Comparison of ENCODE assay signal across 1 mouse cellular context in genomic region chr1:182142725-182143124, GRCm38 (mm10).
TF ChIP-seq lines count a peak whose summit lies in the region.

No protein-coding gene starts in this region.

TF ChIP-seq in CH12.LX, 34 proteins besides CTCF, POLR2A, EP300 and RAD21 (continued from another document):
- TF ChIP-seq TCF12 (IDR thresholded peaks at IDR 0.05; ENCODE audit: low read depth, low read length) (no peak), SIN3A (IDR thresholded peaks at IDR 0.05; ENCODE audit: low read length) (peak; percentile 71; the same call in 1 of the 2 replicates), ZMIZ1 (IDR thresholded peaks at IDR 0.05; ENCODE audit: low read depth, low read length) (no peak)
